Mouse (Mus musculus) hindbrain, embryonic 12.5 days (tissue): ENCODE measurements at regions not wholly inside any gene's neighbourhood (a gene's known extent, or its start where the extent isn't known, plus 50 kb on each side); places are given as distances from the start of the nearest gene placed in this dataset.
"Not testable (repeated sequence)": the region's sequence is repeated elsewhere in the genome, so short reads cannot be mapped to it uniquely, and the experiment has no call there.

Experiments
- ATAC-seq: fragments of 200-750 bp; cut with Nextera tagmentation; 2 replicates; pipeline ENCODE4 v1.8.0; 2017; ENCODE audit warnings: moderate TSS enrichment; ENCODE audit not compliant: low FRiP score
- H3K27ac ChIP-seq: fragments of 300-500 bp; sonication (generic); 2 replicates; pipeline ENCODE4 v1.5.1; 2016; ENCODE audit warnings: mild to moderate bottlenecking
- H3K27me3 ChIP-seq: fragments of 300-500 bp; sonication (generic); 2 replicates; pipeline ENCODE4 v1.6.1; 2016; ENCODE audit warnings: mild to moderate bottlenecking
- H3K36me3 ChIP-seq: fragments of 300-500 bp; sonication (generic); 2 replicates; pipeline ENCODE4 v1.6.1; 2016; ENCODE audit warnings: mild to moderate bottlenecking
- H3K4me1 ChIP-seq: fragments of 300-500 bp; sonication (generic); 2 replicates; pipeline ENCODE4 v1.6.1; 2016
- H3K4me2 ChIP-seq: fragments of 300-500 bp; sonication (generic); replicated peaks from 2 replicates; pipeline ENCODE4 v1.6.1; 2016; ENCODE audit warnings: mild to moderate bottlenecking
- H3K4me3 ChIP-seq: fragments of 300-500 bp; sonication (generic); 2 replicates; pipeline ENCODE4 v1.5.1; 2016; ENCODE audit warnings: mild to moderate bottlenecking
- H3K9ac ChIP-seq: fragments of 300-500 bp; sonication (generic); 2 replicates; pipeline ENCODE4 v1.6.1; 2016; ENCODE audit warnings: mild to moderate bottlenecking, moderate library complexity
- H3K9me3 ChIP-seq: fragments of 300-500 bp; sonication (generic); replicated peaks from 2 replicates; pipeline ENCODE4 v1.6.1; 2016; ENCODE audit warnings: mild to moderate bottlenecking
- WGBS: fragments of 180-500 bp; shearing (Covaris S2); methylation state at CpG from one replicate; pipeline ENCODE4 v1.1.7; 2016; 5-methylcytosine and 5-hydroxymethylcytosine counted together

DNA sequence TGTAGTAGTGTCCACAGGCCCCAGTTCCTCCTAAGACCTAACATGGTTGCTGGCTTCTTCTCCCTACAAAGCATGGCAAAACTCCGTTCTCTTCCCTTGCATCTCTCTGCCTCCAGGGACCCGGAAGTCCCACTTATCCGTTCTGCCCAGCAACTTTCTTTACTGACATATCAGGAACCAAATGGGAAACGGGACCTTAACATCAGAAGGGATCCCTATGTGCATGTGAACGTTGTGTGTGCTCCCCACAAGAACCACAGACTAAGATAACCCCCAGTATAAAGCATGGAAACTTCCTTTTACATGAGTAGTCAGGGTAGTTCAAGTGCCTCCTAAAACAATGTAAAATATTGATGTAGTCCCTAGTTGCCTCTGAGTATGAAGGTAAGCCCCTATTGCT is 61.6 kb downstream of the Zxdb start:
- H3K4me2 ChIP-seq, result no peak overlapping the region
- H3K9ac ChIP-seq, result no peak overlapping the region
- no peaks in the 10 kb centered on the region for H3K36me3 ChIP-seq
- H3K4me1 ChIP-seq, result no peaks in the 10 kb centered on the region
- 75% methylated on average over 5 of the region's 5 CpGs for WGBS
- H3K27ac ChIP-seq, result no peak overlapping the region
- H3K9me3 ChIP-seq, result no peaks in the 10 kb centered on the region
- H3K27me3 ChIP-seq, result no peaks in the 10 kb centered on the region
- no peak for ATAC-seq
- H3K4me3 ChIP-seq, result no peak overlapping the region

DNA sequence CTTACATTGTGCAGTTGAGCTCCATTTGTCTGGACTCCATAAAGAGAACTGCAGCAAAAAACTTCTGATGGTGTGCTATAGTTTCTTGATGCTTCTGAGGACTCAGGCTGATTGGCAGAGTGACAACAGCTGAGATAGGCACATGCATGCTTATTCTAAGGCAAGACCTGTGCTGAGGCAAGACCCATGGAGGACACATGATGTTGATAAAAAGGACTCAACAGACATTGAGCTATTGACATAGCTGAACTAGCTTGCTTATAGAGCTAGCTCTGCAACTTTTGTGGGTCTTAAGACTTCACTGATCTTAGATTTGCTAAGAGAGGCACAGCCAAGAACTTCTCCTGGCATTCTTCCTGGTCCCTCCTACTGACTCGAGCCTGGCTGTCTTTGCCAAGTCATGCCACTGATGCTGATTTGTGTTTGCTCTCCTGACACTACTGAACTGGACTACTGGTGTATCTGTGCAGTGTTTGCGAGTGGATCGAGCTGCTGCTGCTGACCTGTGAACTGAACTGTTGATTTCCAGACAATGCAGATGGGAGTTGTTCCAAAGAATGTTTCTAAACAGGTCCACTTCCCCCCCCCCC is 64.1 kb downstream of the Zxdb start:
- Histone ChIP-seq H3K36me3 (no peaks in the 10 kb centered on the region), H3K4me3 (no peak overlapping the region), H3K4me1 (no peaks in the 10 kb centered on the region), H3K9me3 (no peaks in the 10 kb centered on the region), H3K4me2 (no peak overlapping the region), H3K27me3 (no peaks in the 10 kb centered on the region), H3K27ac (no peak overlapping the region), H3K9ac (no peak overlapping the region)
- no peak for ATAC-seq
- WGBS, result 86% methylated on average over 3 of the region's 3 CpGs

DNA sequence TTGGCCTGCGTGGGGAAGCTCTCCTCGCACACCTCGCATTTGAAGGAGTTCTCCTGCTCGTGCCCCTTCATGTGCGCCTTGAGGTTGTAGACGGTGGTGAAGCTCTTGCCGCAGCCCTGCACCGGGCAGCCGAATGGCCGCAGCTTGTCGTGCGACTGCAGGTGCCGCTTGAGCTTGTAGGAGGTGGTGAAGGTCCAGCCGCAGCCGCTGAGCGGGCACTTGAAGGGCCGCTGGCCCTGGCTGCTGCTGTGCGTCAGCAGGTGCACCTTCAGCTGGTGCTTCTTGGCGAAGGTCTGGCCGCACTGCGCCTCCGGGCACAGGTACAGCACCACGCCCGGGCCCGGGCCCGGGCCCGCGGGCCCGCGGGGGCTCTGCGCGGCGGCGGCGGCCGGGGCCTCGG is 72.5 kb downstream of the Zxdb start:
- H3K4me1 ChIP-seq, result not testable (repeated sequence)
- no CpG with 5 or more reads among the region's 37 CpGs for WGBS

DNA sequence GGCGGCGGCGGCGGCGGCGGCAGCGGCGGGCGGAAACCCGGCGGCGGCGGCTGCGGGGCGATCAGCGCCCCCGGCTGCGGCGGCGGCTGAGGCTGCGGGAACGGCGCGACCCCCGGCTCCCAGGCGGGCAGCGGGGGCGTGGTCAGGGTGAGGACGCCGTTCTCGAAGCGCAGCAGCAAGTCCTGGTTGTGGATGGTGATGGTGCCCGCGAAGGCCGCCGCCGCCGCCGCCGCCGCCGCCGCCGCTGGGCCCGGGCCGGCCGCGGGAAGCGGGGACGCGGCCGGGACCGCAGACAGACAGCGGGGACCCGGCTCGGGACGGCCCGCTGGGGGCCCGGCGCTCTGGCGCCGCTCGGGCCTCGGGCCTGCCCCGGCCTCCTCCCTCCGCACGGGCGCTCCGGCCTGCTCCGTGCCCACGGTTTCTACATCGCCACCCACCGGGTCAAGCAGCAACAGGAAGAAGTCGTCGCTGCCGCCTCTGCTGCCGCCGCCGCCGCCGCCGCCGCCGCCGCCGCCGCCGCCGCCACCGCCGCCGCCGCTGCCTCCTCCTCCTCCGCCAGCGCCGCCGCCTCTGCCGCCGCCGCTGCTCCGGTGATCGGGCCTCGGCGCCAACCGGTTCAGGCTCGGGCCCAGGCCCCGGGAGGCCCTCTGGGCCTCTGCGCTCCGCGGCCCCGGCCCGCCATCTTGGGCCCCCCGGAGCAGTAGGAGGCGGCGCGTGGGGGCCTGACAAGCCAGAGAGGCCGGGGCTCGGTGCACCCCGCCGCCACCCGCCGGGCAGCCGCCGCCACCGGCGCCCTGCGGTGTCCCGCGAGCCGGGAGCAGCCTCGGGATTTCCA is 73.2 kb downstream of the Zxdb start:
- not testable (repeated sequence) for H3K9me3 ChIP-seq, H3K4me2 ChIP-seq, H3K27ac ChIP-seq, H3K4me1 ChIP-seq, H3K9ac ChIP-seq, H3K4me3 ChIP-seq, H3K27me3 ChIP-seq, H3K36me3 ChIP-seq
- WGBS, result no CpG with 5 or more reads among the region's 131 CpGs
- ATAC-seq, result peak; percentile 75

More for the DNA sequence above, 72.5 kb downstream of the Zxdb start:
- H3K27me3 ChIP-seq, H3K4me3 ChIP-seq, H3K27ac ChIP-seq, H3K36me3 ChIP-seq, H3K4me2 ChIP-seq, H3K9me3 ChIP-seq, H3K9ac ChIP-seq: not testable (repeated sequence)
- ATAC-seq, result peak; percentile 49

DNA sequence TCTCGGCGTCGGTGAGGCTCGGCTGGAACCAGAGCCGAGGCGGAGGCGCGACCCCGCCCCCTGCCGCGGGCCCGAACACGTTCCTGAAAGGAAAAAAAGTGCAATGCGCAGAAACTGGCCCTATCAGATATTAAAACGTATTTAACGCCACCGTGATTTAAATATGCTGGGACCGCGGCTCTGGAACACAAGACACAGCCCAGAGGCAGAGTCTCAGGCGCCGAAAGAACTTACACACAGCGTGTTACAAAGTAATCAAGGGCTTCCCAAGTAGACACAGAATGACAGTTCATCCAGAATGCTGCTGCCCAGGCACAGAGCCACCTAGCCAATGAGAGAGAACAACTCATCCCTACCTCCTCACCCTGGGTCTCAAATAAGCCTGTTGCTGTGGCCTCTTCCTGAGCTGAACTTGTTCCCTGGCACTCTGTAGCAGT is 73.8 kb downstream of the Zxdb start:
- not testable (repeated sequence) for H3K9ac ChIP-seq, H3K4me3 ChIP-seq, H3K4me1 ChIP-seq, H3K4me2 ChIP-seq, H3K36me3 ChIP-seq, H3K27ac ChIP-seq, H3K9me3 ChIP-seq, H3K27me3 ChIP-seq
- peak; percentile 66 for ATAC-seq
- no CpG with 5 or more reads among the region's 22 CpGs for WGBS

DNA sequence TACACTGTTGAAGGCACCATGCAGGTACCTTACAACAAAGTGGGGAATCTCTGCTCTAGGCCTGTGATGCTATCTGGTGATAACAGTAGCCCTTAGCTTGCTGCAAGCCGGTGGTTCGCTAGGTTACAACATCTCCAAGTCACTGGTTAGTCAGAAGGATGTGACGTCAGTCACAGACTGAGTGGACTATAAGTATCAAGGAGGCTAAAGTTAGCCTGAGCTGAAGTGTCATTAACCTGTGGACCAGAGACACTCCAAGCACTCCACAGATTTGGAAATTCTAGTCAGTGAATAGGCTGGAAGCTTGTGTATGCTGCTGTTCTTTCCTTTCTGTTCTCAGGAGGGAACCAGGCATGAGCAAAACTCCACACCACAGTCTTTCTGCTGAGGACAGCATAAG is 88.4 kb downstream of the Zxdb start:
- no CpG with 5 or more reads among the region's 3 CpGs for WGBS
- not testable (repeated sequence) for H3K4me3 ChIP-seq, H3K27ac ChIP-seq, H3K36me3 ChIP-seq, H3K9ac ChIP-seq, H3K4me2 ChIP-seq, ATAC-seq, H3K27me3 ChIP-seq, H3K9me3 ChIP-seq, H3K4me1 ChIP-seq

DNA sequence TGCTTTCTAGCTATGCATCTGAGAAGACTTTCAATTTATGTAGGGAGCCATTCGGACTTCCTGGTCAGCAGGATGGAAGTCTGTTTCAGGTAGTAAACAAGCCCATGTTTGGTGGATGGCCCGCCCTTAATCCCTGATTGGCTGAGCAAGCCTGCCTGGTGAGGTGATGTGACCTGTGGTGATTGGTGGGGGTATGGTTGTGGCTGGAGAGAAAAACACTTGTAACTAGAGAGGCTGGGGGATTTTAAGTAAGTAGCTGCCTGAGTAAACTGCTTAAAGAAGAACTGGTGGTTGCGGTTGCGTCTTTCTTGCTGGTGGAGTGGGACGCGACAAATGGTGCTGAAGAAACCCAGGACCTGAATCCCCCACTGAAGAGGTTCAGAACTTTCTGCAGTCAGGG is 103.2 kb downstream of the Zxdb start:
- not testable (repeated sequence) for ATAC-seq, H3K27ac ChIP-seq
- WGBS, result 92% methylated on average over 6 of the region's 6 CpGs

DNA sequence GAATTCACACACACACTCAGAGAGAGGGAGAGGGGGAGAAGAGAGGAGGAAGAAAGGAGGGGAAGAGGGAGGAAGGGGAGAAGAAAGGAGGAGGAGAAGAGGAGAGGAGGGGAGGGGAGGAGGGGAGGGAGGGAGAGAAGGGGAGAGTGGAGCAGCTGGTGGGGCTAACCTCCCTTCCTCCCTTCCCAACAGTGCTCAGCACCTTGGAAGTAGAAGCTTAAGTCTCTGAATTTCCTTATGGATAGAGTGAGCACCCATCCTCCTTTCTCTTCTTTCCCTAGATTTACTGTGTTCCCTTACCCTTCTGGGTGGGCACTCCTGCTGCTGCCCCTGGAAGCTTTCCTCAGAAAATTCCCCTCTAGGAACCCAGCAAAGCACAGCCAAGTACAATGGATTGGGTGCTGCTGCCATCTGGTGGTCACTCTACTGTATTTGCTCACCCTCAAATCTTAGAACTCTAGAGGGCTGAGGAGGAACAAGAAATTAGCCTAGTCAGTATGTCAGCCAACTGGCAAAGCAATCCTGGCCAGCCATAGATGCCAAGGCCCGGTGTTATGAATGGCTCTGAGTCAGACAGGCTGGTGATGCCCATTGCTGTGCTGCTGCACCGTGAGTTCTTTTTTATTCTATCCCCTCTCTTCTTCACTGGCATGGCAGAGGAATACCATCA is 119.9 kb downstream of the Zxdb start:
- ATAC-seq, result peak; percentile 78
- not testable (repeated sequence) for H3K36me3 ChIP-seq, H3K9ac ChIP-seq, H3K4me2 ChIP-seq, H3K4me3 ChIP-seq, H3K27me3 ChIP-seq, H3K27ac ChIP-seq, H3K4me1 ChIP-seq, H3K9me3 ChIP-seq
- WGBS, result 31% methylated on average over 2 of the region's 2 CpGs

More for the DNA sequence above, 103.2 kb downstream of the Zxdb start:
- not testable (repeated sequence) for H3K4me2 ChIP-seq, H3K9ac ChIP-seq, H3K4me1 ChIP-seq, H3K36me3 ChIP-seq, H3K4me3 ChIP-seq, H3K9me3 ChIP-seq, H3K27me3 ChIP-seq

DNA sequence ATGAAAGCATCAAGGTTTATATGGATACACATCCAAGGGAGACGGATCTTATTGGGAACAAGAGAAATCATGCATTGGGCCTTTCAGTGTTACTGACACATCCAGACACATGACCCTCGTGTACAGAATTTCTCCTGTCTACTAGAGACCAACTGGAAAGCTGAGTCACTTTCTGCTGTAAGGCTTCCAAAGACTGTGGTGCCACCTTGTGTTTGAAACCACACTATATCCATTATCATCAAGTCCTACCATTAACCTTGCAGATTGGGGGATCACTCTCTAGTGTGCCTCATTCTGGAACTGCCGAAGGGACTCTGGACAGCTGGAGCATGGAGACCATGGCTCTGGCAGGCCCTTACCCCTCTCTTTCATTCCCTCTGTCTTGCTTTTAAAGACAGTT is 125.2 kb downstream of the Zxdb start:
- not testable (repeated sequence) for H3K36me3 ChIP-seq, H3K27me3 ChIP-seq, H3K4me2 ChIP-seq, H3K9me3 ChIP-seq, H3K4me1 ChIP-seq, H3K4me3 ChIP-seq, ATAC-seq, H3K9ac ChIP-seq, H3K27ac ChIP-seq
- 86% methylated on average over 1 of the region's 3 CpGs for WGBS

DNA sequence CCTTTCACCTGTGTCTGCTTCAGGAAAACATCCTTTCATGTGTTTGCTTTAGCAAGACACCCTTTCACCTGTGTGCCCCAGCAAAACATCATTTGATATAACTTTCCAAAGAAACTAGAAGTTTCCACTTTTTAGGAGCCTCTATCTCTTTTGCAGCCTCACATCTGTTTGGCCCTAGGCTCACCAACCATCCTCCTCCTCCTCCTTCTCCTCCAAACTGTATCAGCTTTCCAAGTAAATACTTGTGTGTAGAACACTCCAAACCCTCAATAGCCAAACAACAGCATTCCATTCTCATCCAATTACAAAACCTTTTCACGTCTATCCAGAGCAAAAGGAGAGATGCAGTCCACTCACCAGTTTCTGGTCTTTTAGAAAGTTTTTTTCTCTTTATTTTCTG is 133.1 kb downstream of the Zxdb start:
- Histone ChIP-seq H3K4me2 (no peak overlapping the region), H3K27me3 (no peaks in the 10 kb centered on the region), H3K36me3 (no peaks in the 10 kb centered on the region), H3K4me1 (no peaks in the 10 kb centered on the region), H3K9me3 (no peaks in the 10 kb centered on the region), H3K27ac (no peak overlapping the region), H3K9ac (no peak overlapping the region), H3K4me3 (no peak overlapping the region)
- WGBS, result 86% methylated on average over 1 of the region's 1 CpGs
- no peak for ATAC-seq

DNA sequence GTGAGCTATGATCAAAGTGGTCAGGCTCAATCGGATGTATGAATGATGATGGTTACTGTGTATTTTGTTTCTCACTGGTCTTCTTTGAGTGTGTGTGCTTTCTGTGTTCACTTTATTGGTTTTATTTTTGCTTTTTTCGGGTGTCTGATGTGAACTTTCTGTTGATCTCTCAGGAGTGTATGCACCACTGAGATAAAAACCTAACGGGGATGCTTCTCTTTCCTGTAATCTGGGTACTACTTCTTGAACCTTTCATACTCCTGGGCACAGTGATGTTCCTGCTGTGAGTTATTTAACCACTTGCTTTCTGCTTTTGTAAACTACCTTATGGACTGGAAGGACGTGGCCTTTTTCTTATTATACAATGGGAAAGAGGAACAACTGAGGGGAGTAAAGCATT is 133.6 kb downstream of the Zxdb start:
- no peak overlapping the region for H3K9ac ChIP-seq
- no peaks in the 10 kb centered on the region for H3K27me3 ChIP-seq
- no peaks in the 10 kb centered on the region for H3K36me3 ChIP-seq
- no peak for ATAC-seq
- no peak overlapping the region for H3K4me2 ChIP-seq
- no peaks in the 10 kb centered on the region for H3K9me3 ChIP-seq
- H3K27ac ChIP-seq, result no peak overlapping the region
- no peaks in the 10 kb centered on the region for H3K4me1 ChIP-seq
- 80% methylated on average over 4 of the region's 4 CpGs for WGBS
- no peak overlapping the region for H3K4me3 ChIP-seq

DNA sequence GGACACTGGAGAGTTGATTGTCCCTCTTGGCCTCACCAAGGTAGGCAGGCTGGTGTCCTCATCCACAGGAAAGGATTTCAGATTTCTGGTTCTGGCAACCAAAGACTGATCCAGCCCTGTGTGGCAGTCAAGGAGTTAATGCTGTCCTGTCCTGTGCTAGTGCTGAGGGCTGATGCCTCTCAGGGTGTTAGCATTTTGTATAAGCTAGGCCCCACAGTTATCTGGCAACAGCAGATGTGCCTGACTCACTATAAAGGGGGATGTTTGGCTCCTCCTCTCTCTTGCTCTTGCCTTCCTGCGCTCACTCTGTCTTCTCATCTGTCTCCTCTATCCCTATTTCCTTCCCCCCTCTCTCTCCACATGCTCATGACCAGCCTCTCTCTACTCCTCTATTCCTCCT is 138.8 kb downstream of the Zxdb start:
- Histone ChIP-seq H3K4me1 (no peaks in the 10 kb centered on the region), H3K27ac (no peak overlapping the region), H3K9me3 (no peaks in the 10 kb centered on the region), H3K27me3 (no peaks in the 10 kb centered on the region), H3K4me3 (no peak overlapping the region), H3K4me2 (no peak overlapping the region), H3K36me3 (no peaks in the 10 kb centered on the region), H3K9ac (no peak overlapping the region)
- WGBS, result 94% methylated on average over 1 of the region's 1 CpGs
- ATAC-seq, result no peak
